Mouse (Mus musculus) intestine, embryonic 14.5 days (tissue): ENCODE data around the gene Cnst. TPM values are rescaled to one million over a fixed set of nuclear protein-coding genes. Genes with fewer than 3 reads are reported as not detected.
"Not testable (repeated sequence)": the region's sequence is repeated elsewhere in the genome, so short reads cannot be mapped to it uniquely, and the experiment has no call there.

Experiments used
- ATAC-seq: fragments of 200-750 bp; cut with Nextera tagmentation; replicated peaks from 2 replicates; pipeline ENCODE4 v1.8.0; 2017; ENCODE audit warnings: low read depth, moderate number of reproducible peaks, moderate TSS enrichment, moderate library complexity; ENCODE audit not compliant: low FRiP score, low TSS enrichment
- DNase-seq: peaks from one replicate; pipeline ENCODE4 v3.0.0-alpha.2; 2018; ENCODE audit warnings: low spot score
- H3K27ac ChIP-seq: fragments of 300-500 bp; sonication (generic); 2 replicates; pipeline ENCODE4 v1.5.1; 2014; ENCODE audit warnings: low read depth, mild to moderate bottlenecking, control low read depth
- H3K27me3 ChIP-seq: fragments of 300-500 bp; sonication (generic); replicated peaks from 2 replicates; pipeline ENCODE4 v1.6.1; 2014; ENCODE audit warnings: low read length, control low read depth; ENCODE audit not compliant: control insufficient read depth, insufficient read depth
- H3K36me3 ChIP-seq: fragments of 300-500 bp; sonication (generic); 2 replicates; pipeline ENCODE4 v1.6.1; 2014; ENCODE audit warnings: low read length, control low read depth; ENCODE audit not compliant: control insufficient read depth, insufficient read depth
- H3K4me1 ChIP-seq: fragments of 300-500 bp; sonication (generic); replicated peaks from 2 replicates; pipeline ENCODE4 v1.6.1; 2014; ENCODE audit warnings: low read length, control low read depth, mixed read lengths; ENCODE audit not compliant: control insufficient read depth, insufficient read depth
- H3K4me2 ChIP-seq: fragments of 300-500 bp; sonication (generic); 2 replicates; pipeline ENCODE4 v1.6.1; 2014; ENCODE audit warnings: low read length
- H3K4me3 ChIP-seq: fragments of 300-500 bp; sonication (generic); 2 replicates; pipeline ENCODE4 v1.5.1; 2014; ENCODE audit warnings: low read depth, low read length, control low read depth, mixed read lengths
- H3K9ac ChIP-seq: fragments of 300-500 bp; sonication (generic); 2 replicates; pipeline ENCODE4 v1.6.1; 2014; ENCODE audit warnings: mild to moderate bottlenecking, low read length
- H3K9me3 ChIP-seq: fragments of 300-500 bp; sonication (generic); 2 replicates; pipeline ENCODE4 v1.6.1; 2016; ENCODE audit warnings: low read length, control low read depth; ENCODE audit not compliant: control insufficient read depth
- WGBS: fragments of 180-500 bp; shearing (Covaris S2); extraction: QIAGEN DNeasy Blood & Tissue Kit; methylation state at CpG from one replicate; pipeline ENCODE4 v1.1.7; 2014; 5-methylcytosine and 5-hydroxymethylcytosine counted together
- polyA plus RNA-seq: library from polyadenylated mRNA; unstranded; fragments of >200 nt; fragmentation: Nextera tagmentation; extraction: Ambion mirVana; gene quantifications from 2 replicates; pipeline ENCODE4 v1.2.1, GENCODE M21; 2014

Gene Cnst
- polyA plus RNA-seq, 1 experiment from 2014 or later = 12.1 TPM

DNA sequence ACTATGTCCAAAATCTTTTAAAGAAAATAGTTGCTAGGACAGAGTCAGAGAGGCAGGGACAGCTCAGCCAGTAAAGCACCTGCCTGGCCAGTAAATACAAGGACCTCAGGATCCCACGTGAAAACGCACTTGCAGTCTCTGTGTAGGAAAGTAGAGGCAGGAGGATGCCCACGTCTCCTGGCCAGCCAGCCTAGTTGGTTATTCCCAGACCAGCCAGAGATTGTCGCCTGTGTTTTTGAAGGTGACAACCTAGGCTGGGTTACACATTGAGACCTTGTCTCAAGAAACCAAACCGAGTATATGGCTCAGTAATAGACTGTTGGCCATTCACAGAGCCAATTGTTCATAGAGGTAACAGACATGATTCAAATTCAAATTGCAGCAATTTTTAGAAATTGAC lies 83.1 kb downstream of the Cnst start:
- no peak for DNase-seq
- Histone ChIP-seq H3K27ac (no peak overlapping the region), H3K36me3 (peaks cover 8% of the 10 kb centered on the region), H3K27me3 (no peaks in the 10 kb centered on the region), H3K9me3 (no peaks in the 10 kb centered on the region), H3K4me1 (no peaks in the 10 kb centered on the region), H3K4me2 (no peak overlapping the region), H3K4me3 (no peak overlapping the region), H3K9ac (no peak overlapping the region)
- WGBS = 76% methylated on average over 5 of the region's 5 CpGs
- no peak for ATAC-seq

DNA sequence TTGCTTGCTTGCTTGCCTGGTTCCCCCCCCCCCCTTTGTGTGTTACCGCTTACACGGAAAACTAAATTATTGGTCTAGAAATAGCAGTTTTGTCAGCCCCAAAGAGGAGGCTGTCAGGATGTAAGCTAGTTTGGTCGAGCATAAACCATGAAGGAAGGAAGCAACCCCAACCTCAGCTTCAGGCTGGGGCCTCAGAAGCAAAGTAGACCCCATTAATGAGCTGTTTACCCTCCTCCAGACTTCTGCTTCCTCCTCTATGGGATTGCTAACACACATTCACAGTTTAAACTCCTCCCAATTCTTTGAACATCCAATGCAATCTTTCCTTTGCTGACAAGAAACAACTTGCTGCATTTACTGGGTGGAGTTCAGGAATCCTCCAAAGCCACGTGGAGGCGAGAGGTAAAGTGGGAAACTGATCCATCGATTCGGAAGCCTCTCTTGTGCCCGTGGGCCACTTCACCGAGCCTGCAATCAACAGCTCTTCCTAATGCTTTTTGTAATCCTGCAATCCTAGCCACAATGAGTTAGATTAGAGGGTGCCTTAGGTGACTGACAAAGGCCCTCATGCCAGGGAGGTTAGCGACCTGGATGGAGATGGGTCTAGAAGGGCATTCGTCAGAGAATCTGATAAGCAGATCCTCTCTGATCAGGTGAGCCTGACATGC lies 86.7 kb downstream of the Cnst start:
- H3K27me3 ChIP-seq = no peaks in the 10 kb centered on the region
- WGBS = 80% methylated on average over 11 of the region's 11 CpGs
- no peaks in the 10 kb centered on the region for H3K9me3 ChIP-seq
- no peaks in the 10 kb centered on the region for H3K4me1 ChIP-seq
- no peak for DNase-seq
- no peaks in the 10 kb centered on the region for H3K36me3 ChIP-seq
- H3K9ac ChIP-seq = no peak overlapping the region
- H3K4me3 ChIP-seq = no peak overlapping the region
- H3K4me2 ChIP-seq = no peak overlapping the region
- ATAC-seq = no peak
- no peak overlapping the region for H3K27ac ChIP-seq

DNA sequence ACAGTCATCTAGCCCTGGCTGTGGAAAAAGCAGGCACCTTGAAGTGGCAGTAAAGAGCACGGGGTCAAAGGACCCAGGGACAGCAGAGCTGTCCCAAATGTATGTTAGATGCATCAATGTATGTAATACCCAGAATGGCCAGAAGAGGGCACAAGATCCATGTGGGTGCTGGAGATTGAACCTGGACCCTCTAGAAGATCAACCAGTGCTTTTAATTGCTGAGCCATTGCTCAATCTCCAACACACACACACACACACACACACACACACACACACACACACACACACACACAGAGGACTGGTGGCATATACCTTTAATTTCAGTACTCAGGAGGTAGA lies 87.2 kb downstream of the Cnst start:
- Histone ChIP-seq H3K27ac (no peak overlapping the region), H3K4me2 (no peak overlapping the region), H3K4me1 (no peaks in the 10 kb centered on the region), H3K4me3 (no peak overlapping the region), H3K9ac (no peak overlapping the region), H3K9me3 (no peaks in the 10 kb centered on the region), H3K36me3 (no peaks in the 10 kb centered on the region), H3K27me3 (no peaks in the 10 kb centered on the region)
- 32% methylated on average over 1 of the region's 1 CpGs for WGBS
- no peak for DNase-seq
- ATAC-seq = no peak

DNA sequence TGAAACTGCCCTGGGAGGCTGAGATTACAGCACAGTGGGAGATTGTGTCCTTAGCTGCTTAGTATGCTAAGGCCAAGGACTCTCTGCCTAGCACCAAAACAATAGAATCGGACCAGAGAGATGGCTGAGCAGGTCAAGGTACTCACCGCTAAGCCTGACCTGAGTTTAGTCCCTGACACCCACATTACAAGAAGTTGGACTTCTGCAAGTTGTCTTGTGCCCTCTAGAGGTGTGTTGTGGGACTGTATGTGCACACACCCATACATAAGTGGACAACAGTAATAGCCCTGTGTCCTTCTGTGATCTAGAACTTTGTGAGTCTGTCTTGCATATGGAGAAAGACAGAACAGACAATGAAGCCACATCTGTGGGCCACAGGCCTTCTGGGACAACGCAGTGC lies 88.0 kb downstream of the Cnst start:
- WGBS = 84% methylated on average over 3 of the region's 3 CpGs
- H3K27me3 ChIP-seq = no peaks in the 10 kb centered on the region
- H3K27ac ChIP-seq = no peak overlapping the region
- no peaks in the 10 kb centered on the region for H3K36me3 ChIP-seq
- H3K9me3 ChIP-seq = no peaks in the 10 kb centered on the region
- no peak overlapping the region for H3K4me3 ChIP-seq
- H3K4me1 ChIP-seq = no peaks in the 10 kb centered on the region
- ATAC-seq (no peak), DNase-seq (no peak)
- H3K4me2 ChIP-seq = no peak overlapping the region
- no peak overlapping the region for H3K9ac ChIP-seq

DNA sequence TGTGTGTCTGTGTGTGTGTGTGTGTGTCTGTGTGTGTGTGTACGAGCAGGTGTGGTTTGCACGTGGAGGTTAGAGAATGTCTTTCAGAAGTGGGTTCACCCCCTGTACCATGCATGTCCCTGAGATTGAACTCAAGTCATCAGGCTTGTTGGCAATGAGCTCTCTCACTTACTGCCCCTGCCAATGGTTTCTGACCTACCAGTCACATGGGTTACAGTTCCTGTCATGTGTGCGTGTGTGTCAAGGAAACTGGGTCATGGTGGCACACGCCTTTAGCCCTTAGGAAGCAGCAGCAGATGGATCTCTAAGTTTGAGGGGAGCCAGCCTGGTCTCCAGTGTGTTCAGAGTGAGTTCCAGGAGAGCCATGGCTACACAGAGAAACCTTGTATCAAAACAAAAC lies 96.6 kb downstream of the Cnst start:
- 80% methylated on average over 4 of the region's 4 CpGs for WGBS
- Histone ChIP-seq H3K4me2 (no peak overlapping the region), H3K9ac (no peak overlapping the region), H3K4me1 (0 out of 2 replicates have a peak, but pooled peaks cover 2% of the 10 kb centered on the region), H3K9me3 (no peaks in the 10 kb centered on the region), H3K4me3 (no peak overlapping the region), H3K27me3 (no peaks in the 10 kb centered on the region), H3K36me3 (no peaks in the 10 kb centered on the region), H3K27ac (no peak overlapping the region)
- ATAC-seq = no peak
- no peak for DNase-seq

DNA sequence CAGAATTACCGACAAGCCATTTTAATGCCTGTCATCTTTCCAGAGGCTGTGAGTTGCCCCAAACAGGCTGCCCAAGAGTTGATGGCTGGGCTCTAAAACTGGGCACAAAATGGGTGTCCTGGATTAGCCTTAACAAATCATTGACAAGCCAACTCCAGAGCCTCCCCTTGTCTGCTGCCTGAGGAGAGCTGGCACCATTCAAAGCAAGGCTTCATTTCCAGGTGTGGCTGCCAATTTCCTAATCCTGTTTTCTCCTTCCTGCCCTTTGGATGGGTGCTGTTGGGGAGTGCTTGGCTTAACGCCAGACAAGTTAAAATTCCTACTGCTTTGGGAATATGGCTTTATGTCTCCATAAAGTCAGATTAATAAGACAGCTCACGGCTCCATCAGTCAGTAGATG lies 98.0 kb downstream of the Cnst start:
- Histone ChIP-seq H3K36me3 (no peaks in the 10 kb centered on the region), H3K4me3 (no peak overlapping the region), H3K9ac (no peak overlapping the region), H3K27ac (no peak overlapping the region), H3K27me3 (no peaks in the 10 kb centered on the region), H3K4me1 (0 out of 2 replicates have a peak, but pooled peaks cover 2% of the 10 kb centered on the region), H3K9me3 (no peaks in the 10 kb centered on the region), H3K4me2 (no peak overlapping the region)
- WGBS = 68% methylated on average over 3 of the region's 3 CpGs
- no peak for DNase-seq
- no peak for ATAC-seq

DNA sequence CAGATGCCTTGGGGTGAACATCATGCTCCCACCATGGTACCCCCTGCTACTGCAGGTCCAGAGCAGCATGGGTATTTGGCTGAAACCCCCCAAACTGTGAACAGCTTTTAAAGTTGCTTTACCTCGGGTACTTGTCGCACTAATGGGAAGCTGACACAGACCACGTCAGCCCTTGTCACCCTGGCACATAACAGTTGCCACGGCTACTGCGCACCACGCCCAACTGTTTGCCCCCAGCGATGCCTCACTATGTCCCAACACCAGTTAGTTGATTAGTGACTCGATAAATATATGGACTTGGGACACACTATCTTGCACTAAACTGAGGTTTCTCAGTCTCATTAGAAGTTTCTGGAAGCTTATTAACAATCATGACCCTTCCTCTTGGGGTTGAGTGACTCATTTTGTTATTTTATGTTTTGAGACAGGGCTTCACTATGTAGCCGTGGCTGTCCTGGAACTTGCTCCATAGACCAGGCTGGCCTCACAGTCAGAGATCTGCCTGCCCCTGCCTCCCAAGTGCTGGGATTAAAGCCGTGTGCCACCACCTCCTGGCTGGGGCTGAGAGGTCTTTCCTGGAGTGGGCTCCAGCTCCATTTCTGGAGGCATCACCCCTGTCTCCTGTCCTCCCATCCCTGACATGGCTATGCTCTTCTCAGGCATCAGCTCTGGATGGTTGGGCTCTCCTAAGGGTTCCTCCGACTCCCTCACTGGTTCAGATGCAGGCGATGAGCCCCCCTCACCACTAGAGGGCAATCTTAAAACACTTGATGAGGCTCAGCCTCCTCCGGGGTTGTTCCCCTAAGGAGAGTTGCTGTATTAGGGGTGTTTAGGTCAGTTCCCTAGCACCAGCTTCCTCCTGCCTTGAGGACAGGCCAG lies 99.2 kb downstream of the Cnst start:
- Histone ChIP-seq H3K4me3 (0 out of 2 replicates have a peak overlapping the region, but pooled peaks have one; percentile 12), H3K27ac (no peak overlapping the region), H3K9me3 (no peaks in the 10 kb centered on the region), H3K4me2 (peak overlapping the region; percentile 38), H3K4me1 (0 out of 2 replicates have a peak, but pooled peaks cover 2% of the 10 kb centered on the region), H3K27me3 (no peaks in the 10 kb centered on the region), H3K36me3 (no peaks in the 10 kb centered on the region), H3K9ac (no peak overlapping the region)
- peak; percentile 82 for ATAC-seq
- DNase-seq = peak; percentile 86
- WGBS = 63% methylated on average over 13 of the region's 13 CpGs

DNA sequence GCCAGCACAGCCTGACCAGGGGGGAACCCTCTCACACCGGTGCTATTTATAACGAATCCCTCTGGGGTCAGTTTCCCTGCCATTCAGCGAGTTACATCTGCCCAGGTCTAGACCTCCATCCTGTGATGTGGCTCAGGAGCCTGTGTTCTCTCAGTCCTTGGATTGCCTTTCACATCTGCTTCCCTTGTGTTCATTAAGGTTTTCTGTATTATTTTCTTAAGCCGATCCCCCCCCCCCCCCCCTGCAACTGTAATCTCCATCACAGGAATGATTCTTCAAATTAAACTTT lies 99.8 kb downstream of the Cnst start:
- no peaks in the 10 kb centered on the region for H3K27me3 ChIP-seq
- 33% methylated on average over 4 of the region's 4 CpGs for WGBS
- H3K9ac ChIP-seq = no peak overlapping the region
- no peaks in the 10 kb centered on the region for H3K36me3 ChIP-seq
- H3K4me2 ChIP-seq = peak overlapping the region; percentile 38
- 0 out of 2 replicates have a peak overlapping the region, but pooled peaks have one; percentile 12 for H3K4me3 ChIP-seq
- DNase-seq (no peak), ATAC-seq (peak; percentile 37)
- no peaks in the 10 kb centered on the region for H3K9me3 ChIP-seq
- H3K27ac ChIP-seq = no peak overlapping the region
- 0 out of 2 replicates have a peak, but pooled peaks cover 2% of the 10 kb centered on the region for H3K4me1 ChIP-seq

DNA sequence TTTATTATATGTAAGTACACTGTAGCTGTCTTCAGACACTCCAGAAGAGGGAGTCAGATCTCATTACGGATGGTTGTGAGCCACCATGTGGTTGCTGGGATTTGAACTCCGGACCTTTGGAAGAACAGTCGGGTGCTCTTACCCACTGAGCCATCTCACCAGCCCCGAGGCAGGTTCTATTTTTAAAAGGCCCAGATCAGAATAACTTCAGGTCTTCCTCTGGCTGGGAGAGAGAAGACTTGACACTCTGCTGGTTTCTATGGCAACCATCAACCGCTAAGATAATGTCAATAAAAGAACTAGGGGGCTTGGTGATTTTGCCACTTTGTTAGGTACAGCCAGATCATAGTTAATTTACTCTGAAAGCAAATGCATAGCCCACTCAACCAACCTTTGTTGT lies 102.5 kb downstream of the Cnst start:
- not testable (repeated sequence) for H3K36me3 ChIP-seq, H3K4me2 ChIP-seq, H3K4me3 ChIP-seq, H3K9ac ChIP-seq, ATAC-seq, H3K9me3 ChIP-seq, H3K27me3 ChIP-seq, H3K4me1 ChIP-seq, H3K27ac ChIP-seq, DNase-seq
- WGBS = 71% methylated on average over 4 of the region's 5 CpGs
